Mouse (Mus musculus) small intestine, adult 2 months (tissue): ENCODE measurements around the gene Exoc1.

Experiments used
- CTCF ChIP-seq: fragments of 200-500 bp; IDR thresholded peaks from 2 replicates; pipeline ENCODE4 v1.5.1; 2012; ENCODE audit warnings: low read depth, mild to moderate bottlenecking, control low read depth, inconsistent platforms, low read length, moderate library complexity, mixed read lengths; ENCODE audit not compliant: insufficient replicate concordance, insufficient read length; ENCODE audit errors: extremely low read depth
- POLR2A ChIP-seq: fragments of 200-500 bp; IDR thresholded peaks from 2 replicates; pipeline ENCODE4 v1.6.1; 2012; ENCODE audit warnings: low read depth, mild to moderate bottlenecking, control low read depth, inconsistent platforms, low read length, moderate library complexity

DNA sequence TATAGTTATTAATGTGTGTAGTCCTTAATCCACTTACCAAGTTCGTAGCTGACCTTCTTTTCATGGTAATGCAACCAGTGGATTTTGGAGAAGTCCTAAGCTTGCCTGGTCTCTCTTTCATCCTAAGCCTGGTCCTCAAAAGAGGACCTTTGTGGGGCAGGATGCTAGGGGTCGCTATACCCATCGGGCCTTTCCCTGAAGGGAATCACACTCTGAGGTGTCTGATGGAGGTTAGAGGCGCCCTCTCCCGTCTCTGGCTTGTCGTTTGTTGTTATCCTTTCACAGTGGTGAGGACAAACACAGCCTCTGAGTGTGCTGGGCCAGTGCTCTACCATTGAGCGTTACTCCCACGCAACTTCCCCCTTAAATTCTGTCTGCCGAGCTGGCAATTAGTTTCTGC, 62.8 kb downstream of the Exoc1 start:
- TF ChIP-seq CTCF = no peak
- TF ChIP-seq POLR2A = no peak
